Mouse (Mus musculus) embryonic fibroblast, embryonic 13.5 days (primary cell): ENCODE measurements around the gene Slc38a7.

Experiments used
- CTCF ChIP-seq: IDR thresholded peaks from 2 replicates; pipeline ENCODE4 v1.5.1; 2011; ENCODE audit warnings: mild to moderate bottlenecking, control low read depth, low read length, moderate library complexity, borderline replicate concordance; ENCODE audit not compliant: insufficient read depth
- POLR2A ChIP-seq: IDR thresholded peaks from 2 replicates; pipeline ENCODE4 v1.6.1; 2011; ENCODE audit warnings: low read depth, mild to moderate bottlenecking, control low read depth, low read length, moderate library complexity

- TF ChIP-seq POLR2A: no peak
- TF ChIP-seq CTCF: no peak
These were observed 33.6 kb upstream of the Slc38a7 start for GRCm38 (mm10) chr8:95886647-95887577.
